Mouse (Mus musculus) lung, adult 2 months (tissue): ENCODE results near the gene Stx1b. TPM values are rescaled to one million over a fixed set of nuclear protein-coding genes. Genes with fewer than 3 reads are reported as not detected.

Experiments
- DNase-seq: peaks from one replicate; pipeline ENCODE4 v3.0.0; 2022
- H3K4me1 ChIP-seq: fragments of 200-500 bp; 2 replicates; pipeline ENCODE4 v1.6.1; 2011; ENCODE audit warnings: low read length; ENCODE audit not compliant: control insufficient read depth, insufficient read depth
- H3K4me3 ChIP-seq: fragments of 200-500 bp; replicated peaks from 2 replicates; pipeline ENCODE3; 2011; ENCODE audit warnings: low read depth, mild to moderate bottlenecking, control low read depth, low read length; ENCODE audit errors: extremely low read depth
- CTCF ChIP-seq: fragments of 200-500 bp; IDR thresholded peaks from 2 replicates; pipeline ENCODE4 v1.5.1; 2011; ENCODE audit warnings: mild to moderate bottlenecking, low read length, control low read depth; ENCODE audit not compliant: insufficient read depth
- POLR2A ChIP-seq: fragments of 200-500 bp; IDR thresholded peaks from 2 replicates; pipeline ENCODE4 v1.6.1; 2011; ENCODE audit warnings: low read depth, mild to moderate bottlenecking, control low read depth, low read length, borderline replicate concordance; ENCODE audit errors: extremely low read depth
- WGBS: fragments of 180-500 bp; shearing (Covaris S2); methylation state at CpG from one replicate; pipeline ENCODE4 v1.1.7; 2018; 5-methylcytosine and 5-hydroxymethylcytosine counted together
- polyA plus RNA-seq: library from polyadenylated mRNA; depleted of rRNA; stranded (reverse); fragments of >200 nt; gene quantifications from 2 replicates; pipeline ENCODE4 v1.2.3, GENCODE M21; 2012

The Stx1b gene
- polyA plus RNA-seq, 1 experiment, result 7.6 TPM

DNA sequence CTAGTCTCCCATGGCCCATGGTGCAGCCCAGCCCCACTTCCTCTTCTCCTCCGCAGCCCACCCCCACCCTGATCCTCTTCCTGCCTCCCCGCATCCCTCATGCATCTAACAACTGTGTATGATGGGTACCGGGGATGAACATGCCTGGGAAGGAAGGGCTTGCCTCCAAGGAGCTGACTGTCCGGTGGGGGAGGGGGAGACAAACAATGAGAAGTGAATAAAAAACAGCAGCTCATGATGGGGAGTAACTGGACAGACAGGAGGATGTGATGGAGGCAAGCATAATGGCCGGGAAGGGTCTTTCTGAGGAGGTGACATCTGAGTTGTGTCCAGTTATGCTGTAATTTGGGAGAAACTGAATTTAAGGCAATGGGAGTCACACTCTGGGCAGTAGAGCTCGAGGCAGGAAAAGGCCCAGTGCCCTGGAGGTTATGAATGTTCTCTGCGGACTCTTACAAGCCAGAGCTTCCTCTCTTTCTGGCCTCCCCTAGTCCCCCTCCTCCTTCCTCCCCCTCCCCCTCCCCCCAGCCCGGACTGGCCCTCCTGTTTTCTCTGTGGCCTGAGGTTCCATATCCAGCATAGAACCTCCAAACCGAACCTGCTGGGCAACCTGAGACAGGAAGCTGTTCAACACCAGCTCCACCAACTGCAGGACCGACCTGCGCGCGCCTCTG lies 3.4 kb downstream of the Stx1b start:
- no peaks in the 10 kb centered on the region for H3K4me1 ChIP-seq
- 38% methylated on average over 13 of the region's 13 CpGs for WGBS
- no peak overlapping the region for H3K4me3 ChIP-seq
- DNase-seq, result no peak
- no peak for TF ChIP-seq POLR2A
- TF ChIP-seq CTCF, result no peak

DNA sequence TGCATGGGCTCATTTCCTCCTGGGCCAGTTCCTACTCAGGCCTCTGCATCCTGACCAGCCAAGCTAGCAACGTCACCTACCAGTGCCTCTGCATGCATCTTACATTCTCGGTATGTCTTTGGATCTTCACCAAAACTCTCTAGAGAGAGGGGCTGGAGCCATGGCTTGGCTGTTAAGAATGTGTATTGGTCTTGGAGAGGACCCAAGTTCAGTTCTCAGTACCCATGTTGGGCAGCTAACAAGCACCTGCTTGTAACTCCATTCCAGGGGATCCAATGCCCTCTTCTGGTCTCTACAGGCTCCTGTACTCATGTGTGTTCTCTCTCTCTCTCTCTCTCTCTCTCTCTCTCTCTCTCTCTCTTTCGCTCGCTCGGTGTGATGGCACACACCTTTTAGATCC lies 6.6 kb downstream of the Stx1b start:
- Histone ChIP-seq H3K4me3 (no peak overlapping the region), H3K4me1 (no peaks in the 10 kb centered on the region; the same call in 1 of the 2 replicates)
- no peak for DNase-seq
- WGBS, result 81% methylated on average over 5 of the region's 5 CpGs
- TF ChIP-seq POLR2A, result no peak
- no peak for TF ChIP-seq CTCF

GRCm38 (mm10) chr7:127817053-127817452 lies 7.3 kb downstream of the Stx1b start:
- no peak for DNase-seq
- 74% methylated on average over 7 of the region's 7 CpGs for WGBS
- no peak overlapping the region for H3K4me3 ChIP-seq
- no peaks in the 10 kb centered on the region; the same call in 1 of the 2 replicates for H3K4me1 ChIP-seq
- no peak for TF ChIP-seq POLR2A
- no peak for TF ChIP-seq CTCF

- DNase-seq, result peak; percentile 28
- WGBS, result 48% methylated on average over 15 of the region's 15 CpGs
- H3K4me1 ChIP-seq, result no peaks in the 10 kb centered on the region; the same call in 1 of the 2 replicates
- TF ChIP-seq POLR2A, result peak; percentile 35; the same call in 1 of the 2 replicates
- TF ChIP-seq CTCF, result peak; percentile 66
- no peak overlapping the region for H3K4me3 ChIP-seq
Observed at GRCm38 (mm10) chr7:127815954-127816821, 8.2 kb downstream of the Stx1b start.

GRCm38 (mm10) chr7:127815116-127815665 lies 9.2 kb downstream of the Stx1b start:
- no peak for DNase-seq
- H3K4me3 ChIP-seq, result no peak overlapping the region
- WGBS, result 82% methylated on average over 15 of the region's 15 CpGs
- H3K4me1 ChIP-seq, result no peaks in the 10 kb centered on the region; the same call in 1 of the 2 replicates
- TF ChIP-seq CTCF, result no peak
- TF ChIP-seq POLR2A, result no peak

DNA sequence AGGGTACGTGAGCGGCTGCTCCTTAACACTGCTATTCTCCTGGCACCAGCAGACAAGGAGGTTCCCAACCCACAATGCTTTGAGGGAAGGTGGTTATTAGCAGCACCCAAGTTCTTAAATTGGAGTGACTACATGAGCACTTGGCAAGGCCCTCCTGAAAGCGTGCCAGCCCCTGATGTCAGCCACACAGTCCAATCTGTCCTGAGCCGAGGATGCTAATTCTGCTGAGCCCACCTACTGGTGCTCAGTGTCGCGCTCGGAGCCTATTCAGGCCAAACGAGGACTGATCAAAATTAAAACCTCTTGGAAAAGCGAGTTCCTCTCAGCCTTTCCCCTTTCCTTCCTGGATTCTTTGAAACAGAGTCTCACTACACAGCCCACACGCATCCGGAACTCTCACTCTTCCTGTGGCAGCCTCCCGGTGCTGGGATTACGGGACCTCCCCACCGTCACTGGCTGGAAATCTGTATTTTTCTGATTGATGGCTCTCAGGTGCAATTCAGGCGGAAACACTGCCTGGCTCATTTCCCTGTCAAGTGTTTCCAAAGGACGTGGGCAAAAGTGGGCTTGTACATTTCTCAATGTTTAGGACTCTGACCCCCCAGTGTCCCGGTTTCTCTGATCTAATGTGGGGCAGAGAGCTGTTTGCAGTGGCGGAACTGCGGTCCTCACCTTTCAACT lies 10.0 kb downstream of the Stx1b start:
- peak; percentile 41 for DNase-seq
- peak overlapping the region; percentile 38 for H3K4me3 ChIP-seq
- 39% methylated on average over 19 of the region's 19 CpGs for WGBS

DNA sequence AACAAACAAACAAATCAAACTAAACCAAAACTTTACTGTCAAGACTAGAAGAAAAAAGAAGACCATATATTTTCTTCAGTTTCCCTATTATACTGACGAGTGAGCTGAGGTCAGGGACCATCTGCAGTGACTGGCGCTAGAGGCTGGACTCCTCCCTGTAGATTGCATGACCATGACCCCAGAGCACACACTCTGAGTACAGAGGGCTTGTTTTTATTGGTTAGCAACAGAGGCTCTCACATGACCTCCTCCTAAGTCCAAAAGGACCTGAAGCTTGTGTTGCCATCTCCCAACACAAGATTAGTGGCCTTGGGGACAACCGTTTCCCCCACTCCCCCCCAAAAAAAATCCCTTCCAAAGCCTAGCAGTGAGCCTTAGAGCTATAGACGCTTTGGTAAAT lies 10.5 kb downstream of the Stx1b start:
- TF ChIP-seq CTCF (no peak), POLR2A (no peak)
- 43% methylated on average over 4 of the region's 4 CpGs for WGBS
- no peak overlapping the region for H3K4me3 ChIP-seq
- no peak for DNase-seq
- H3K4me1 ChIP-seq, result no peaks in the 10 kb centered on the region; the same call in 1 of the 2 replicates

More for the DNA sequence above, 10.0 kb downstream of the Stx1b start:
- no peak for TF ChIP-seq POLR2A
- no peak for TF ChIP-seq CTCF
- no peaks in the 10 kb centered on the region; the same call in 1 of the 2 replicates for H3K4me1 ChIP-seq

- no peak for DNase-seq
- H3K4me1 ChIP-seq, result no peaks in the 10 kb centered on the region; the same call in 1 of the 2 replicates
- 80% methylated on average over 3 of the region's 3 CpGs for WGBS
- no peak for TF ChIP-seq POLR2A
- no peak for TF ChIP-seq CTCF
- H3K4me3 ChIP-seq, result no peak overlapping the region
Observed at GRCm38 (mm10) chr7:127812292-127812691, 12.1 kb downstream of the Stx1b start.

DNA sequence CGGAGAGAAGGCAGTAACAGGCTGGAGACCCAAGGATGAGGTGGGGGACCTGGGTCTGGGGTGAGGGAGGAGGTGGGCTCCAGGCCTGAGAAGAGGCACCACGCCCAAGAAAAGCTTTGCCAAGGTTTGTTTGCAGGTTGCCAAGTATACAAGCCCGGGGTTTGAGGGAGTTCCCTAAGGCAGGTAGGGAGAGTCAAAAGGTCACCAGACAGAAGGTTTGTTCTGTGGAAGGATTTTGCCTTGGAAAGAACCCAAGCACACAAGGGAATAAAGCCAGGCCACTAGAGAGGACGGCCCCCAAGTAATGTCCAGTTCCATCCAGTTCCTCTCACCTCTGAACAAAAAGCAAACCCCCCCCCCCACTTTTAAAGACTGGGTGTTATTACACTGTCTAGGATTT lies 13.1 kb downstream of the Stx1b start:
- TF ChIP-seq CTCF (no peak), POLR2A (no peak)

More for the DNA sequence above, 13.1 kb downstream of the Stx1b start:
- no peaks in the 10 kb centered on the region; the same call in 1 of the 2 replicates for H3K4me1 ChIP-seq
- no peak for DNase-seq
- 73% methylated on average over 4 of the region's 4 CpGs for whole genome bisulfite sequencing
- no peak overlapping the region for H3K4me3 ChIP-seq
